Mouse (Mus musculus) urinary bladder, postnatal 36 days (tissue): ENCODE results near the gene Sobp.
A peak's percentile ranks its signal among the peaks of the same experiment; 100 is the strongest.

Experiments used
- DNase-seq, 2 experiments: peaks; one replicate each; pipeline ENCODE4 v3.0.0; 2022; ENCODE audit warnings: low spot score in 2 of 2, mixed read lengths in 1 of 2

The Sobp gene

DNA sequence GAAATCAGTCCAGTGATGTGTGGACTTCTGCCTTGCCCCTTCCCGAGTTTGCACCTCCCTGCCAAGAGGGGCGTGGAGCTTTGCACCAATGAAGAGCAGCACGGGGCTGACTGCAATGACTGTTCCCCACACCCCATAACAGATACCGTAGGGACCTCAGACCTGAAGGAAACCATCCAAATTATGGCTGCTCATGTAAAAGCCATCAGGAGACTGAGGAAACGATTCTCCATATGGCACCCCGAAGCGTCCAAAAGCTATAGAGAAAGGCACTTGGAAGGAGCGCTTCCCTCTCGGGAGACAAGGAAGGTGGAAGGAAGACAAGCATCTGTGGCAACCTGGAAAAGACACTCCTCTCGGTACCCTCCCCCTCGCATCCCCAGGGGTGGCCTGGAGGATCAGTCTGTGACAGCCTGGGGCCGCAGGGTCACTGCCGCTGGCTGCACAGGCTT lies 180.0 kb downstream of the Sobp start:
- DNase-seq, result no peak

- no peak for DNase-seq
Observed at GRCm38 (mm10) chr10:42991018-42991417, 183.3 kb downstream of the Sobp start.

DNA sequence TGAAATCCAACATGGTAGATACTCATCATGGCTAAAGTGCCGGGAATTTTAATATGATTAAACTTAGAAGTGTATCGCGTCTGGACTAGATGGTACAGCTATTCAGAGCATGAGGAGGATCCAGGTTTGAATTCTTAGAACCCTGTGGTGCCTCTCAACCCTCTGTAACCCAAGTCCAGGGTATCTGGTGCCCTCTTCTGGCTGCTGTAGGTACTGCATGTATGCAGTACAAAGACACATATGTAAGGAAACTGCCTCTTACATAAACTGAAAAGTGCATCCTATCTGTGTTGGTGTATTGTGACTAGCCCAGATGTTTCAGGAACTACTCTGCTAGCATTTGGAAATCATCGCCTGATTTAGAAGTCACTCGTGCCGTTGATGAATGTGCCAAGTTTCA lies 184.4 kb downstream of the Sobp start:
- DNase-seq, result peak; percentile 39 to 47

DNA sequence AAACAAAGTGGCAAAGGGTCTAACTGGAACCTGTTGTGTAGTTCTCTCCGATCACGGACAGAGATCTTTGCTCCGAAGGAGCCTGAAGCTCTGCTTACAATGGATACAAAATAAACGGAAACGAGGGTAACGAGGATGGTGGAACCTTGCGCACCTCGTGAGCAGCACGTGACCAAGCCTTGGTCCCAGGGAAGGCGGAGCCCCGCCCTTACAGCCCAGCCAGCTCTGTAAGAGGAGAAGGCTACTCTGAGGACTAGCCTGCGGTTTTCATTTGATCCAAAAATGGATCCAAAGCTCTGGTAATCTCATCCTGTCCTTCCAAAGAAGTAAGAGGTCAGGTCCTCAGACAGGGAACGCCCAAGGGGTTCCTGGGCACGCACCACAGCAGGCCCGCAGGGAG lies 185.7 kb downstream of the Sobp start:
- DNase-seq, result no peak

DNA sequence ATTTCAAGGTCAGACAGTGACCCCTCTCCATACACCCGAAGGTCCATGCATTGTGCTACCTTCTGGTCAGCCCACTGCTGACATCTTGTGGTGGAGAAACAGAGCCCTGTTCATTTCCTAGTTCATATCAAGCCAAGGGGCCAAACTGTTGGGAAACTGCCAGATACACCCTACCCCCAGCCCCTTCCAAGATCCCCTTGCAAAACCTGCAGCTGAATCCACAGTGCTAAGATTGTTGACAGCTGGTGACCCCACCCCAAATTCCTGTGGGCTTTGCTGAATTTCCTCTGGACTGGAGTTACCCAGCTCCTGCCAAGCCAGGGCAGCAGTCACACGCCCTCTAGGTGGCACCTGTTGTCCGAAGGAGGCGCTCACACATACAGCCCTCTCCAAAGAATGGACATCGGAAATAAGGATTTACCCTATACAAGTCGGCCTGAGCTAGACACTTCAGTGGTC lies 186.7 kb downstream of the Sobp start:
- DNase-seq, result peak; percentile 39 to 50

GRCm38 (mm10) chr10:42984886-42985285 lies 189.4 kb downstream of the Sobp start:
- no peak for DNase-seq

DNA sequence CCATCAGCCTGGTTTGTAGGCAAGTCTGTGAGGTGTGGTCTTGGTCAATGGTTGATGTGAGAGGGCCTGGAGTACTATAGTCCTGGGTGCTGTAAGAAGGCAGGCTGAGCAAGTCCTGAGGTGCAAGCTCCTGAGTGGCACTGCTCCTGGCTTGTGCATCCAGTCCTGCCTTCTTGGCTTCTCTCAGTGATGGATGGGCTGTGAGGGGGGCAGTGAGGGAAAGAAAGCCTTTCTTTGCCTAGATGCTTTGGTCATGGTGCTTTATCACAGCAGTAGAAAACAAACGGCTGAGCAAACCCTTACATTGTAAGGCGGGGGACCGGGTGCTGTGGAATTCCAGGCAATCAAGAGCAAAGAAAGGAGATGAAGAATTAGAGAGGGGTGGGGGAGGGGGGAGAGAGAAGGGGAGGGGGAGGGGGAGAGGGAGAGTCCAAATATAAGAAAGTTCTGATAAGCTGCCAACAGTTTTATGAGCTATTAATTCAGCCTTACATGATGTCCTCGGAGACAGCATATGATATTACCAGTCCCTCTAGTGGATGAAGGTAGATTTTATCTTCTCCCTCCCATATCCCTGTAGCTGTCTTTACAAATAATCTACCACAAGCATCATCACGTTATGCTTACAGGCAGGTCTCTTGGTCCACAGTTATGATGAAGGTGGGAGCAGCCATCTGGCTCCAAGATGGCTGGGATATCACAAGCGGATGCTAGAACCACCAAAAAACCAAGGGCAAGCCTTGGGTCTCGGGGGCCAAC lies 193.2 kb downstream of the Sobp start:
- no peak for DNase-seq

- DNase-seq, result no peak
Observed at GRCm38 (mm10) chr10:42978346-42978745, 196.0 kb downstream of the Sobp start.

DNA sequence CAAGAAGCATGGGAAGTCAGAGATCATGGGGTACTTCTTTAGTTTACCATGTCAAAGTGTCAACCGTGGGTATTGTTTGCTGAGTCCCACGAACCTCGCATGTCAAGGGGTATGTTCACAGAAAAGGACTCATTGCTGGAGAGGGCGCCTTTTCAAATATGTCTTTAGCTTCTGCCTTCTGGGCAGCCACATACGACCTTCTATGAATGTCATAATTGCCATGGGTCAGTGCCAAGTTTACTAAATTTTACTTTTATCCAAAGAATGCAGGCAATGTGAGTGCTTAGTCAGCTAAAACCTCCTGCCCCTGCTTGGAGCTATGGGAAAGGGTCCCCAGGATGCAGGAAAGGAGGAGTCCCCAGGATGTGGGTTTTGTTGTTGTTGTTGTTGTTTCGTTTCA lies 197.8 kb downstream of the Sobp start:
- no peak for DNase-seq

DNA sequence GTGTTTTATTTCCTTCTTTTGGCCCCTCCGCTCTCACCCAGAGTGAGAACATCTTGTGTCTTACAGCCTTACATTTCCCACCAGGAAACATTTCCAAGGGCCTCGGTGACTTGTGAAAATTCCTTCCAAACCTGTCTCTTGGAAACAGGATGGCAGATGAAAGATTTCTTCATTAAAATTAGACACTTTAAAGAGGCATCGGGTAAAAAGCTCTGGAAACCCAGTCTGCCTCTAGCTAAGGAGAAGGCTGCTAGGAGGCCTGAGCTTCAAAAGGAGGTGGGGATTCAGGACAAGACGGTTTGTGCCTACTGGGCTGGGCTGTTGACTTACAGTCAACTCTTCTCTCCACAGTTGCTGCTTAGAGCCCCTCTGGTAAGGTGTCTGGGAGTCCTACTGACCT lies 200.8 kb downstream of the Sobp start:
- no peak for DNase-seq

DNA sequence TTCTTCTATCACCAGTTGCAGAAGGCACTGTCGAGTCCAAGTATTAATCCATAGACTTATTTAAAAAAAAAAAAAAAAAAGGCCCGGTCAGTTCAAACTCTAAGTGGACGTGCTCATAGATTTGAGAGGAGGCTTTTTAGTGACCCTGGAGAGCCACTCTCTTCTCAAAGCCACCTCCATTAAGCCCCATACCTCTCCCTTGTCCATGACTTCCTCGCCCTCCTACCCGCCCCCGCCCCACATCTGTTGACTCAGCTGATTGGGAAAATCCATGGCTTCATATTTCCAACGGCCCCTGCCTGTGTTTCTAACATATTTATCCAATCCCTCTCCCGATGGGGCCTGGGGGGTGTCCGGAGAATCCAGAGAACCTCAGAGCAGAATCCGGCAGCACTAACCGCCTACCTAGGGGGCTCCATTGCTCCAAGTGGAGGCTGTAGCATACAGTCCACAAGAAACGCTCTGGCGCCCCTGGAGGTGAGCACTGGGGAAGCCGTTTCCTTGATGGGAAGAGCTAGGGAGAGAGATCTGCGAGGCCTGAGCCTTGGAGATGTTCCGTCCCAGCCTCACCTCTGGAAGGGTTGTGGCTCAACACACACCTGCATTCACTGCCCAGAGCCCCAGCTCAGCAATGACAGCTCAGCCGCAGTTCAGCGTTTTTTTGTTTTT lies 201.7 kb downstream of the Sobp start:
- DNase-seq, result peak in 1 of 2 experiments; percentile 57

GRCm38 (mm10) chr10:42968332-42968731 lies 206.0 kb downstream of the Sobp start:
- no peak for DNase-seq

- no peak for DNase-seq
Observed at GRCm38 (mm10) chr10:42963061-42963460, 211.3 kb downstream of the Sobp start.

DNA sequence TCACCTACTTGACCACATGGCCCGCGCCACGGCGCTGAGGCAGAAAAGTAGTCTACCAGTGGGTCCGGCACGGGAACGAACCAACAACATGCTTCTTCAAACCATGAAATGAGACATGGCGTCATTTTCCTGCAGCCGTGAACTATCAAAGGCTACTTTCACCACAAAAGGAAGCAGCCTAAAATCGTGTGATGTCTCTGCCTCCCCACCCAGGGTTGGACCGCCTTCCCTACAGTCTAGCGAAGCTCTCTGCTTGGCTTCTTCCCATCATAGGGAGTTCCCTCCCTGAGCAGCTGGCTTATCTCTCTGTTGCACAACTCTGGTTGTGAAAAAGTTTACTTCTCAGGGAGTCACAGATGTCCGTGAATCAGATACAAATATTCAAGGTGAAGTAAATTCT lies 211.7 kb downstream of the Sobp start:
- DNase-seq, result peak; percentile 57 to 59

DNA sequence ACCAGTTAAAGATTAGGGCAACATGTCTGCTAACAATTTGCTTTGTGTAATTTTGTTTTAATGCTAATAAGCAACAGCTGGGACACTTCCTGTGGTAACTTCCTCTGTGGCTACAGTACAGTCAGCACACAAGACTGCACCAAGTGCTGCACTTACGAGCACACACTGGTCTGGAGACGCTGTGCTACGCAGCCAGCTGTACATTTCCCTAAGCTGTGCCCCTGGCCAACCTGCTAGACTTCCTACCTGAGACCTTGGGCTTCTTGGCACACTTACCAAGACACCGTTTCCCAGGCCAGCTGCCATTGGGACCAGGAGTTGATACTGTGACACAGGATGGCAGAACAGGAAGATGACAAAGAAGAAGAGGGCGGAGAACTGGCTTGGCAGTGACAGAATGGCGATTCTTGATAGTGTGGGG lies 212.1 kb downstream of the Sobp start:
- DNase-seq, result no peak

DNA sequence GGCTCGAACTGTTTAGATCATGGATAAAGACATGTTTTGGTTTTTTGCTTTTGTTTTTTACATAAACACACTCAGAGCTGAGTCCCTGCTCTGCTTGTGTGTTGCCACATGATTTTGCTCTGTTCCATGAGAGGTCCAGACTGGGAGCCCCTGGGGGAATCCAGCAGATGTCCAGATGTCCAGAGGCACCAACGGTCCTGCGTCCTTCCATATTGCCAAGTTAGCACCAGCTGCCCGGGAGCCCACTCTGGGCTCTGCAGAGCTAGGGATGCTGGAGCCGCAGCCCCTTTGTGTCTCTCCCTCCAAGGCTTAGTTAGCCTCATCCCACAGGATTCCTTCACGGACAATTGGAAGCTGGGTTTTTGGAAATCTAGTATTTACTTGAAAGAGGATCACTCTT lies 212.6 kb downstream of the Sobp start:
- no peak for DNase-seq

GRCm38 (mm10) chr10:42958686-42959085 lies 215.6 kb downstream of the Sobp start:
- DNase-seq, result no peak

GRCm38 (mm10) chr10:42957881-42958651 lies 216.3 kb downstream of the Sobp start:
- peak; percentile 56 to 60 for DNase-seq

- no peak for DNase-seq
Observed at GRCm38 (mm10) chr10:42955205-42955604, 219.1 kb downstream of the Sobp start.

DNA sequence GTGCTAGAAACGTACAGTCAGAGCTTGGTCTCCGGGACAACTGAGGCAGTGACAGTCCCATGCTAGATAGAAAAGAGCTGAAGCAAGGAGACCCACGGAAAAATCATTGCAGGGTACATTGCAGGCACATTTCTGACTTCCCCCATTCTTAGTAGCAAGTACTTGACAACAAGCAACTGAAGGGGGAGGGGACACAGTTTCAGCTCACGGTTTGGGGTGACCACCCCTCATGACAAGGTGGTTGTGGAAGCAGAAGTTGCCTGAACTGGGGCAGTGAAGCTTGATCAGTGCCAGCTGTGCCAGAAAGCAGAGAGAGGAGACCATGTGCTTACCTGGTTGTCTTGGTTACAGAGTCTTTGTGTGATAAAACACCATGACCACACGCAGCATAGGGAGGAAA lies 220.7 kb downstream of the Sobp start:
- DNase-seq, result no peak
